Mouse (Mus musculus) urinary bladder, postnatal 4 days (tissue): ENCODE data around the gene Plekha7.

ENCODE experiments used
- DNase-seq, 2 experiments: peaks; one replicate each; pipeline ENCODE4 v3.0.0; 2021 to 2022; ENCODE audit warnings: low spot score in 2 of 2

Plekha7 gene

GRCm38 (mm10) chr7:116307871-116308631 is at the start of gene Plekha7:
Gene Plekha7 (minus strand): TSS chr7:116308376.
- peak in 1 of 2 experiments; percentile 43 for DNase-seq

DNA sequence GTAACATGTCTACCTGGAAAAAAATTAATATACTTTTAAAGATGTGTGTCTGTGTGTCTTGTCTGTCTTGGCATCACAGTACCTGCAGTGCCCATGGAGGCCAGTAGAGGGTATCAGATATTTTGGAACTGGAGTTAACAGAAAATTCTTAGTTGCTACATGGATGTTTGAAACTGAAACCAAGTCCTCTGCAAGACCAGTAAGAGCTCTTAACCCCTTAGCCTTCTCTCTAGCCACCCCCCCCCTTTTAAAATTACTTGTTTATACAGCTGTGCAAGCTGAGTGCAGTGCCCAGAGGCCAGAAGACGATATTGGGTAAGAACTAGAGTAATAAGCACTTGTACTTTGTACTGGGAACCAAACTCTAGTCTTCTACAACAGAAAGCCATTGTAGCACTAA is 28.1 kb upstream of the Plekha7 start:
- DNase-seq, result peak in 1 of 2 experiments; percentile 61

DNA sequence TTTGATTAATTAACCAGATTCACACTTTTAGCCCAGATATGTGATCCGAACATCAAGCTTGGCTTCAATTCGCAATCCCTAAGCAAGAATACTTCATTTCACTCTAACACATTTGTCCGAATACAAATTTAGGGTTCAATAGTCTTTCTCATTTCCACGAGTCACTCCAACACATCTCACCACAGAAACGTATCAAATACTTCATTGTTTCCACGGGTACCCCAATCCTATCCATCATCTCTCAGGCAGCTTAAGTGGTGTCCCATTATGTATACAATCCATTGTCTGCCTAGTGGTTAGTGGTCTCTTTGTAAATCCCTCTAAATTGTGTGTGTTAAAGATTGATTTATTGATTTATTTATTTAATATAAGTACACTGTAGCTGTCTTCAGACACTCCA is 27.0 kb upstream of the Plekha7 start:
- no peak for DNase-seq

DNA sequence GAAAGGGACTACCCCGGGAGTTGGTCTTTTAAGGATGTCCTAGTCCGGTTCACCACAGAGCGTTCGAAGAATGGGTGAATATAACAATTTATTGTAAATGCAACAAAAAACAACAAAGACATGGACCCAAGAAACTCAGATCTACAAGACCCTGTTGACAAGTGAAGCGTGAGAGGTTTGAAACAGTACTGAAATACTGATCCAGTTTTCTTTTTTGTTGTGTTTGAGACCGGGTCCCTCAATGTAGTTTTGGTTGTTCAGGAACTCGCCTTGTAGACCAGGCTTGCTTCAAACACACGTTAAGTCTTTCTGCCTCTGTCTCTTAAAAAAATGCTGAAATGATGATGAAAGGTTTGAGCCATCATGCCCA is 26.5 kb upstream of the Plekha7 start:
- DNase-seq, result no peak

DNA sequence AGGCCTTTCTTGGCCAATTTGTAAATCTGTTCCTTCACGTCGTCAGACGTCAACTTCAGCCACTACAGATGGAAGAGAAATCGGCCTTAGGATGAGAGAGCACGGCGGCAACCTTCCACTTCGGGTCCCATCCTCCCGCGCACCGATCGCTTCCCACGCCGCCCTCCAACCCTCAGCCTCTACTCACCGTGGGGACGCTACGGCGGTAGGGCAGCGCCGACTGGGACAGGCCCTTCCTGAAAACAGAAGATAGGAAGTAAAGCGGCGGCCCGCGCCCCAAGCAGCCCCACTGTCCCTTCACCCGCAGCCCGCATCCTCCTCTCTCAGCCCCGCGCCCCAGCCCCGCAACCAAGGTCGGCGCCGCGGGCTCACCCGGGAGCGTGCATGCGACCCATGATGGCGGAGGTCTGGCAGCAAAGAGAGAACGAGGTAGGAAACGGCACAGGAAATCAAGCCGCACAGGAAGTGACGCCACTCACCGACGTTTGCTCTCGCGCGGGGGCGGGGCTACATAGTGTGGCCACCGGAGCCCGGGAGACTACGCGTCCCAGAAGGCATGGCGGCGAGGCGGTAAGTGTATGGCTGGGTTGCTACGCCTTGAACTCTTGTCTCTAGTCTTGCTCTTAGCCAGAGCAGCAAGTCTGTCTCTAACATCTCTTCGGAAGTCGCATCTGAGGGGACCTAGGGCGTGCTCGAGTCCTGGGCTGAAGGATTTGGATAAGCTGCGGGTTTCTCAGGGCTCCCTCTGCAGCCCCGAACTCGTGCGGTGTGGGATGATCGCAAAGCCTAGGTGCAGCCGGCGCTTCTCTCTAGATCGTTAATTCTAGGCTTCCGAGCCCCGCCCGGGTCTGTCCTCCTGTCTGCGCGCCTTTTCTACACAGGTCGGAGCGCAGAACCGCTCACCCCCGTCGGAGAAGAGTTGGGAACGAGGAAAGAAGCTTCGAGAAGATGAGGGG is 25.8 kb upstream of the Plekha7 start, which contains the start of gene Rps13:
Gene Rps13 (minus strand): TSS at position 483 of the 956 bp plus-strand sequence.
- DNase-seq, result peak; percentile 95 to 97

DNA sequence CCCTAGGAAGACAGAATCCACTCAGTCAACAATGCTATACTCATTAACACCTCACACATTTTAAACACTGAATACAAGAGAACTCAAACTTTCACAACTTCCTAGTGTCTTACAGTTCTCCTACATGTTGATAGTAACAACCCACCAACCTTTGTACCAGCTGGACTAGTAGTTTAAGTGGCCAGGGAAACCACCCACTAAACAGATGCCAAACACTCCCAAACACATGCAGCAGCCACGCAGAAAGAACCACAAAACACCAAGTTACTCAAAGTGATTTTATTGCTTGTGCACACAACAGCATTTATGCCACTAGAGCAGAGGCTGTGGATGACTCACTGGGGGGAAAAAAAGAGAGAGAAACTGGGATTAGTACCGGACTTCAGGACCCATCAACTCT is 23.1 kb upstream of the Plekha7 start:
- DNase-seq, result no peak

GRCm38 (mm10) chr7:116329858-116330257 is 21.7 kb upstream of the Plekha7 start:
- no peak for DNase-seq

GRCm38 (mm10) chr7:116328777-116329176 is 20.6 kb upstream of the Plekha7 start:
- no peak for DNase-seq

DNA sequence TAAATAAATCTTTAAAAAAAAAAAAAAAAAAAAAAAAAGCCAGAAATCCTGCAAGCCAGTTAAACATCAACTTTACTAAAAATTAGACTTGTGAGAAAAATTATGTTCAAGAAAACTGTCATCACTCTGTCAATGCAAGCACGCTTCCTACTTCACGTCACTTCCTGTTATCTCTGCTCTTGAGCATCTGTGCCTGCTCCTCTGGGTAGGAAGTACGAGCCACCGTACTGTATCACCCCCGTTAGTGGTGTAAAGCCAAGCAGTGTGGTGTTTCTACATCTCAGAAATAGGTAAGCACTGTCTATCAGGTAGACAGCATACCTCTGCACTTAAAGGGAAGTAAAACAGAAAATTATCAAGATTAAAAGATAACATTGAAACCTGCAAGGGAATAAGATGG is 19.7 kb upstream of the Plekha7 start:
- DNase-seq, result no peak

DNA sequence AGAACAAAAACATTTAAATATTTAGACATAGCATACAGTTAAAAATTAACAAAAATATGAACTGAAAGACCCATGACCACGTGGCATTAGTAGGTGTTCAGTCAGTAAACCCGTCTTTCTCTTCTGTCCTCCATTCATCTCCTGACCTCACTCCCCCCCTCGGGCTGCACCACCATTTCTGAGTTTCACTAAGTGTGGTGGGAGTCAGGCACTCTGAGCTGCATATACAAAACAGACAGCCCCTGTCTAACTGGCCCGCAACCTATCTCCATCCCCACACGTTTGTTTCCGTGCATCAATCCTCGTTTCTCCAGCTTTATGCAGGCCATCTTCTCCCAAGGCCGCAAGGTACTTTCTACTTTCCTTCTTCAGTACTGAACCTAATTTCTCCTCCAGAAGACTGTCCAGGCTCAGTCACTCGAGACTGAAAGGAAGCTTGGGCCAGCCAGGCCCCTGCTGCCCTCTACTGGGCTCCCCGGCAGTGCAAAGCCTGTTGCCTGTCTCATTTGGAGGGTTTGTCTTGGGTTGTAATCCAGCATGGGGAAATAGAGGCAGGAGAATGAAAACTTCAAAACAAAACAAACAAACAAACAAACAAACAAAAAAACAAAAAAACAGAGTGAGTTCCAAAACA is 15.3 kb upstream of the Plekha7 start:
- peak; percentile 61 to 75 for DNase-seq

- no peak for DNase-seq
Observed at GRCm38 (mm10) chr7:116309456-116309855, 1.3 kb upstream of the Plekha7 start.

GRCm38 (mm10) chr7:116308632-116308991 is 436 bp upstream of the Plekha7 start:
- DNase-seq, result no peak

GRCm38 (mm10) chr7:116307099-116307870 is 891 bp downstream of the Plekha7 start:
- peak; percentile 72 to 80 for DNase-seq

- no peak for DNase-seq
Observed at GRCm38 (mm10) chr7:116306601-116307000, 1.6 kb downstream of the Plekha7 start.

- DNase-seq, result no peak
Observed at GRCm38 (mm10) chr7:116301661-116302311, 6.4 kb downstream of the Plekha7 start.

GRCm38 (mm10) chr7:116301144-116301543 is 7.0 kb downstream of the Plekha7 start:
- no peak for DNase-seq

DNA sequence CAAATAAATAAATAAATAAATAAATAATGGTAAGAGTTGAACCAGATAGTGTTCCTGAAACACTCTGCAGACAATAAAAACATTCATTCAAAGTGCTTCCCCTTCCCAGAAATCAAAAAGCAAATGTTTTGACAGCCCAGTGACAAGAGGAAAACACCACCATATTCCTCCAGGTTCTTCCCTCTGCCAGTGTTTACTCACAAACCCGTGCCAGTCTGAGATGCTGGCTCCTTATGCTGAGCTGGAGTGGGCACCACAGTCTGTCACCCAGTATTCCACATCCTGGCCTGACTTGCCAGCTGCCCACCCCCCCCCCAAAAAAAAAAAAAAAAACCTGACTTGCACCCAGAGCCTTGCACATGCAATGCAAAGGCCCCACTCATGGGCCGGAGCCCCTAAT is 9.3 kb downstream of the Plekha7 start:
- no peak for DNase-seq

- DNase-seq, result no peak
Observed at GRCm38 (mm10) chr7:116298389-116298788, 9.8 kb downstream of the Plekha7 start.

DNA sequence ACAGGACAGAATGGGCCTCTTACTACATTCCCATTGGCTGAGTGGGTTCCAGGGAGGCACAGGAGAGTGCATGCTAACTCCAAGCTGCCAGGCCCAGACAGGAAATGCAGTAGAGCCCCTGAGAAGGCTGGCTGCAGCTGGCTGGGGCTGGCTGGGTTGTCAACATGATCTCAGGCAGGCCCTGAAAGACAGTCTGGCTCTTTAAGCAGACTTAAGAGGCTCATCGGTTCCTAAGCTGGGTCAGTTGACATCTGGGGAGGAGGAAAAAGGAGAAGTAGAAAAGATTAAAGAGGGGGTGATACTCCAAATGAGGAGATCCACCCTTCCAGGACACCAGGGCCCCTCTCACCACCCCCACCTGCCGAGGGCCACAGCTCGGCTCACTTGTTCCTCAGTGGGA is 13.2 kb downstream of the Plekha7 start:
- DNase-seq, result no peak

- DNase-seq, result no peak
Observed at GRCm38 (mm10) chr7:116292377-116292776, 15.8 kb downstream of the Plekha7 start.

DNA sequence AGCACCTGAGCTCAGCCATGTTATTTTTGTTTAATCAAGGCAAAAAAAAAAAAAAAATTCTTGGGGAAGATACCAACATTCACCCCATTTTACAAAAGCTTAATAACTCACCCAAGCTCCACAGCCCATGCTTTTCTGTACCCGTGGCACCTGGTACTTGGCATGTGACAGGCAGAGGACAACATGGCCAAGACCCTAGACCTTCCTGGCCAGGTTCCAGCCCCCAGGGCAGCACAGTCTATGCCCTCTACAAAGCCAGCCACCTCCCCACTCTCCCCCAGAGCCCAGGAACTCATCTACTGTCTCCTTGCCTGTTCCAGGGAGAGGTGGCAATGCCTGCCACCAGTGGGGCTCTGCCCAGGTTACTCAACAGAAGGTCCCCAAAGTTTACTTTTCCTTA is 17.6 kb downstream of the Plekha7 start:
- no peak for DNase-seq
